Mouse (Mus musculus): ENCODE data around the gene Syne2.

- TF ChIP-seq CTCF (IDR thresholded peaks at IDR 0.05; ENCODE audit: control insufficient read depth, insufficient read depth, low read length) (no peak), POLR2A (IDR thresholded peaks at IDR 0.05; ENCODE audit: borderline replicate concordance, control insufficient read depth, low read depth, low read length) (no peak)
Observed at GRCm38 (mm10) chr12:75839083-75839736, 21.3 kb downstream of the Syne2 start.
